Mouse (Mus musculus) heart, embryonic 12.5 days (tissue): ENCODE data around the gene Il15. TPM values are rescaled to one million over a fixed set of nuclear protein-coding genes. Genes with fewer than 3 reads are reported as not detected.

ENCODE experiments used
- ATAC-seq: fragments of 200-750 bp; cut with Nextera tagmentation; 2 replicates; pipeline ENCODE4 v1.8.0; 2017; ENCODE audit warnings: moderate TSS enrichment, moderate library complexity; ENCODE audit not compliant: insufficient number of reproducible peaks, low FRiP score
- H3K27ac ChIP-seq: fragments of 300-500 bp; sonication (generic); 2 replicates; pipeline ENCODE4 v1.5.1; 2016; ENCODE audit warnings: mild to moderate bottlenecking, moderate library complexity; ENCODE audit not compliant: poor library complexity, severe bottlenecking
- H3K27me3 ChIP-seq: fragments of 300-500 bp; sonication (generic); replicated peaks from 2 replicates; pipeline ENCODE4 v1.6.1; 2016; ENCODE audit warnings: mild to moderate bottlenecking, moderate library complexity
- H3K36me3 ChIP-seq: fragments of 300-500 bp; sonication (generic); 2 replicates; pipeline ENCODE4 v1.6.1; 2016; ENCODE audit warnings: mild to moderate bottlenecking, moderate library complexity
- H3K4me1 ChIP-seq: fragments of 300-500 bp; sonication (generic); replicated peaks from 2 replicates; pipeline ENCODE4 v1.6.1; 2016; ENCODE audit warnings: mild to moderate bottlenecking
- H3K4me2 ChIP-seq: fragments of 300-500 bp; sonication (generic); 2 replicates; pipeline ENCODE4 v1.6.1; 2016; ENCODE audit warnings: mild to moderate bottlenecking, moderate library complexity
- H3K4me3 ChIP-seq: fragments of 300-500 bp; sonication (generic); 2 replicates; pipeline ENCODE4 v1.5.1; 2016; ENCODE audit warnings: mild to moderate bottlenecking
- H3K9ac ChIP-seq: fragments of 300-500 bp; sonication (generic); 2 replicates; pipeline ENCODE4 v1.6.1; 2016; ENCODE audit warnings: mild to moderate bottlenecking, moderate library complexity
- H3K9me3 ChIP-seq: fragments of 300-500 bp; sonication (generic); replicated peaks from 2 replicates; pipeline ENCODE4 v1.6.1; 2016; ENCODE audit warnings: mild to moderate bottlenecking, moderate library complexity
- WGBS: fragments of 180-500 bp; shearing (Covaris S2); methylation state at CpG from one replicate; pipeline ENCODE4 v1.1.7; 2016; 5-methylcytosine and 5-hydroxymethylcytosine counted together
- polyA plus RNA-seq: library from polyadenylated mRNA; unstranded; fragments of >200 nt; fragmentation: Nextera tagmentation; extraction: Ambion mirVana; gene quantifications from 2 replicates; pipeline ENCODE4 v1.2.1, GENCODE M21; 2016

Gene Il15
- polyA plus RNA-seq, 1 experiment from 2014 or later = 23.7 TPM

GRCm38 (mm10) chr8:82361061-82361460, 42.0 kb downstream of the Il15 start:
- no peak for ATAC-seq
- H3K4me3 ChIP-seq = no peak overlapping the region
- no peaks in the 10 kb centered on the region for H3K4me1 ChIP-seq
- no peaks in the 10 kb centered on the region for H3K9me3 ChIP-seq
- no peak overlapping the region for H3K27ac ChIP-seq
- H3K36me3 ChIP-seq = no peaks in the 10 kb centered on the region
- no peaks in the 10 kb centered on the region for H3K27me3 ChIP-seq
- H3K9ac ChIP-seq = no peak overlapping the region
- WGBS = 75% methylated on average over 1 of the region's 1 CpGs
- no peak overlapping the region for H3K4me2 ChIP-seq

- H3K4me3 ChIP-seq = no peak overlapping the region
- H3K27ac ChIP-seq = no peak overlapping the region
- no peaks in the 10 kb centered on the region for H3K9me3 ChIP-seq
- peaks cover 3% of the 10 kb centered on the region; the same call in 1 of the 2 replicates for H3K4me1 ChIP-seq
- WGBS = 69% methylated on average over 2 of the region's 2 CpGs
- no peaks in the 10 kb centered on the region for H3K36me3 ChIP-seq
- ATAC-seq = no peak
- no peaks in the 10 kb centered on the region for H3K27me3 ChIP-seq
- no peak overlapping the region for H3K9ac ChIP-seq
- no peak overlapping the region for H3K4me2 ChIP-seq
Observed at GRCm38 (mm10) chr8:82356091-82356490, 46.9 kb downstream of the Il15 start.

GRCm38 (mm10) chr8:82351268-82351943, 51.6 kb downstream of the Il15 start:
- Histone ChIP-seq H3K27ac (no peak overlapping the region), H3K4me3 (no peak overlapping the region), H3K9ac (no peak overlapping the region), H3K4me1 (peaks cover 11% of the 10 kb centered on the region), H3K27me3 (no peaks in the 10 kb centered on the region), H3K36me3 (peaks cover 5% of the 10 kb centered on the region; the same call in 1 of the 2 replicates), H3K4me2 (no peak overlapping the region), H3K9me3 (no peaks in the 10 kb centered on the region)
- ATAC-seq = no peak
- WGBS = 42% methylated on average over 1 of the region's 1 CpGs

- 60% methylated on average over 2 of the region's 2 CpGs for WGBS
Observed at GRCm38 (mm10) chr8:82349299-82349698, 53.7 kb downstream of the Il15 start.

GRCm38 (mm10) chr8:82346485-82346884, 56.5 kb downstream of the Il15 start:
- Histone ChIP-seq H3K27me3 (no peaks in the 10 kb centered on the region), H3K4me3 (no peak overlapping the region), H3K9me3 (no peaks in the 10 kb centered on the region), H3K36me3 (peaks cover 13% of the 10 kb centered on the region), H3K4me2 (0 out of 2 replicates have a peak overlapping the region, but pooled peaks have one; percentile 18), H3K9ac (no peak overlapping the region), H3K4me1 (peaks cover 8% of the 10 kb centered on the region), H3K27ac (peak overlapping the region; percentile 63)
- ATAC-seq = no peak
- 65% methylated on average over 3 of the region's 3 CpGs for WGBS

More at GRCm38 (mm10) chr8:82349299-82349698, 53.7 kb downstream of the Il15 start:
- Histone ChIP-seq H3K9ac (no peak overlapping the region), H3K4me1 (peaks cover 11% of the 10 kb centered on the region), H3K4me2 (no peak overlapping the region), H3K27me3 (no peaks in the 10 kb centered on the region), H3K9me3 (no peaks in the 10 kb centered on the region), H3K27ac (no peak overlapping the region), H3K4me3 (no peak overlapping the region), H3K36me3 (peaks cover 5% of the 10 kb centered on the region; the same call in 1 of the 2 replicates)
- no peak for ATAC-seq

GRCm38 (mm10) chr8:82331675-82332234, 71.3 kb downstream of the Il15 start:
- WGBS = 85% methylated on average over 8 of the region's 8 CpGs
- H3K36me3 ChIP-seq = peaks cover 7% of the 10 kb centered on the region; the same call in 1 of the 2 replicates
- H3K27me3 ChIP-seq = no peaks in the 10 kb centered on the region
- no peak overlapping the region for H3K27ac ChIP-seq
- no peak overlapping the region for H3K4me3 ChIP-seq
- no peaks in the 10 kb centered on the region for H3K4me1 ChIP-seq
- H3K4me2 ChIP-seq = no peak overlapping the region
- H3K9ac ChIP-seq = no peak overlapping the region
- no peaks in the 10 kb centered on the region for H3K9me3 ChIP-seq
- ATAC-seq = no peak

- Histone ChIP-seq H3K4me1 (no peaks in the 10 kb centered on the region), H3K27me3 (no peaks in the 10 kb centered on the region), H3K9ac (no peak overlapping the region), H3K4me3 (no peak overlapping the region), H3K4me2 (no peak overlapping the region), H3K27ac (no peak overlapping the region), H3K9me3 (no peaks in the 10 kb centered on the region), H3K36me3 (no peaks in the 10 kb centered on the region)
- WGBS = 60% methylated on average over 2 of the region's 2 CpGs
- ATAC-seq = no peak
Observed at GRCm38 (mm10) chr8:82327986-82328652, 74.9 kb downstream of the Il15 start.

GRCm38 (mm10) chr8:82326061-82326460, 77.0 kb downstream of the Il15 start:
- H3K4me1 ChIP-seq = no peaks in the 10 kb centered on the region
- no peak for ATAC-seq
- H3K27me3 ChIP-seq = no peaks in the 10 kb centered on the region
- H3K9ac ChIP-seq = no peak overlapping the region
- no peak overlapping the region for H3K27ac ChIP-seq
- WGBS = 56% methylated on average over 1 of the region's 1 CpGs
- H3K4me3 ChIP-seq = no peak overlapping the region
- H3K9me3 ChIP-seq = no peaks in the 10 kb centered on the region
- H3K4me2 ChIP-seq = no peak overlapping the region
- H3K36me3 ChIP-seq = no peaks in the 10 kb centered on the region

- ATAC-seq = no peak
- 77% methylated on average over 6 of the region's 6 CpGs for WGBS
- H3K9me3 ChIP-seq = no peaks in the 10 kb centered on the region
- H3K4me1 ChIP-seq = no peaks in the 10 kb centered on the region
- H3K9ac ChIP-seq = no peak overlapping the region
- H3K4me2 ChIP-seq = no peak overlapping the region
- H3K4me3 ChIP-seq = no peak overlapping the region
- no peaks in the 10 kb centered on the region for H3K36me3 ChIP-seq
- H3K27me3 ChIP-seq = no peaks in the 10 kb centered on the region
- H3K27ac ChIP-seq = no peak overlapping the region
Observed at GRCm38 (mm10) chr8:82325586-82325985, 77.4 kb downstream of the Il15 start.

GRCm38 (mm10) chr8:82317446-82317845, 85.6 kb downstream of the Il15 start:
- no peak for ATAC-seq
- H3K36me3 ChIP-seq = no peaks in the 10 kb centered on the region
- no peak overlapping the region for H3K9ac ChIP-seq
- H3K27me3 ChIP-seq = no peaks in the 10 kb centered on the region
- H3K4me1 ChIP-seq = no peaks in the 10 kb centered on the region
- H3K4me3 ChIP-seq = no peak overlapping the region
- WGBS = 40% methylated on average over 3 of the region's 3 CpGs
- no peak overlapping the region for H3K4me2 ChIP-seq
- H3K9me3 ChIP-seq = no peaks in the 10 kb centered on the region
- H3K27ac ChIP-seq = no peak overlapping the region

GRCm38 (mm10) chr8:82306424-82306823, 96.6 kb downstream of the Il15 start:
- WGBS = 56% methylated on average over 1 of the region's 1 CpGs
- no peak for ATAC-seq

More at GRCm38 (mm10) chr8:82306424-82306823, 96.6 kb downstream of the Il15 start:
- Histone ChIP-seq H3K27me3 (no peaks in the 10 kb centered on the region), H3K4me2 (no peak overlapping the region), H3K27ac (no peak overlapping the region), H3K36me3 (no peaks in the 10 kb centered on the region), H3K9me3 (no peaks in the 10 kb centered on the region), H3K4me3 (no peak overlapping the region), H3K9ac (no peak overlapping the region), H3K4me1 (no peaks in the 10 kb centered on the region)
